Comparison of ENCODE assay signal across 11 mouse cellular contexts in the genomic region with DNA sequence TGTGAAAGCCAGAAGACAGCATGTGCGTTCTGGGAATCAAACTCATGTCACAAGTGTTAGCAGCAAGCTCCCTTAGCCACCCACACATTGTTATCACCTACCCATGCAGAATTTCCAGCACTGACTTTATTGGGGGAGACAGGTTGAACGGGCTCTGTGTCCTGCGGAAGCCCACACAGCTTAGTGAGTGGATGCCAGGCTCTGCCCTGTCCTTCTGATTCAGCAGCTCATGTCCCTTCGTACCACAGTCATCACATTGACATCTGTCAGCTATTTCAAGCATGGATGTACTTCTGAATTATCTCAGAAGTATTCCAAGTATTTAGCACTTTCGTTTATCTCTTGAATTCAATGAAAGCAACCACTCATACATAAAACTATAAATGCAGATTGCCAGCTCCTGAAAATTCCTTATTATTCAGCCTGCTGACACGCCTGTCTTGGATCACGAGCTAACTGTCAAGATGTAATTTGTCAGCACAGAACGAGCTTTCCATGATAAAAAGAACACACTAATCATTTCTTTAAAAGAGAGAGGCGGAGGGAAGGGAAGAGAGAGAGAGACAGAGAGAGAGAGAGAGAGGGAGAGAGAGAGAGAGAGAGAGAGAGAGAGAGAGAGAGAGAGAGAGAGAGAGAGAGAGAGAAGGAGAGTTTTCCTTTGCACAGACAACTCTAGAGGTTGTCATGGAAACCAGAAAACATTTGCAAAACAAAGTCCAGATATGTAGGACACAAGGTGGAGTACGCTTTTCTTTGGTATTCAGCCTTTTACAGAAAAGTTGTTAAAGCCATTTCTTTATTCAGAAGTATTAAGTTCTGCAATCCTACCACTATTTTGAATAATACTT.
DNase-seq lines count a peak whose midpoint lies in the region; ATAC-seq and TF ChIP-seq lines count a peak whose summit lies in the region.
"Had no signal": no experiment of that assay in that cellular context is flagged by ENCODE, and none has a peak within 500 bp of the region (broad histone marks: within the 10 kb centered on the region; RNA-seq: fewer than 3 reads in every experiment).

No protein-coding gene starts in this region.

- H3K9me3 ChIP-seq in heart, embryonic 13.5 days, result no peaks in the 10 kb centered on the region; the same call in 1 of the 2 replicates
- H3K9me3 ChIP-seq: lung, embryonic 15.5 days had no signal

- 22% methylated on average over 10 of the region's 10 CpGs for WGBS in heart, embryonic 13.5 days
- 55% methylated on average over 10 of the region's 10 CpGs for WGBS in cerebellum, adult 2 months

- intact Hi-C loops in heart, postnatal 25 days (cut with DNase I), result no loop called here

- peaks cover 5% of the 10 kb centered on the region; the same call in 1 of the 2 replicates for H3K36me3 ChIP-seq in heart, embryonic 13.5 days
- H3K36me3 ChIP-seq: G1E; lung, embryonic 15.5 days had no signal

- no peak overlapping the region for H3K4me3 ChIP-seq in heart, embryonic 13.5 days
- H3K4me3 ChIP-seq in cerebellum, adult 2 months (replicated peaks; ENCODE audit: insufficient read depth, low read depth, low read length), result no peak overlapping the region
- H3K4me3 ChIP-seq: lung, embryonic 15.5 days had no signal

- CTCF ChIA-PET in Patski (lab: Charles Lee), result interaction anchor here (0.7 to 1.0 kb wide), 3 partner anchors 21 to 27 kb away, joined by 3 to 4 read pairs (median 3); no protein-coding TSS in a partner anchor

- peaks cover 32% of the 10 kb centered on the region for H3K4me1 ChIP-seq in heart, embryonic 13.5 days
- H3K4me1 ChIP-seq in cerebellum, adult 2 months (ENCODE audit: control insufficient read depth, insufficient read depth, low read length), result no peaks in the 10 kb centered on the region

- H3K27ac ChIP-seq in heart, embryonic 13.5 days (replicated peaks), result peak overlapping the region; percentile 46
- H3K27ac ChIP-seq in cerebellum, adult 2 months (ENCODE audit: insufficient read depth, low read length), result no peak overlapping the region

- in situ Hi-C loops in Patski (cut with MboI; ENCODE audit: low pct_unique_long_range_greater_than_20kb), result no loop called here

- POLR2A ChIA-PET in Patski (lab: Charles Lee), result interaction anchor here (0.7 to 1.1 kb wide), 2 partner anchors 19 to 42 kb away, joined by 3 to 4 read pairs; no protein-coding TSS in a partner anchor

- no peak for ATAC-seq in heart, embryonic 13.5 days (ENCODE audit: extremely low read depth, insufficient number of reproducible peaks, low FRiP score, low TSS enrichment)
- ATAC-seq in Patski, result peak; percentile 68
- no peak for ATAC-seq in monocyte, adult 5-6 weeks (replicated peaks; ENCODE audit: insufficient number of reproducible peaks, low FRiP score, low TSS enrichment, poor library complexity, severe bottlenecking)

- DNase-seq in heart, postnatal 25 days (ENCODE audit: low spot score), result no peak
- DNase-seq in 3T3-L1 (ENCODE audit: low read depth, low spot score) (peak; percentile 62), Patski (ENCODE audit: low read depth, low spot score) (no peak)
- DNase-seq in heart, postnatal 4 days, result peak; percentile 20
- no peak for DNase-seq in left cerebral cortex, adult 11 months (ENCODE audit: low spot score)
- no peak for DNase-seq in cerebellum, adult 2 months
- DNase-seq: kidney, adult 18-20 months had no signal

- peak overlapping the region; percentile 42 for H3K4me2 ChIP-seq in heart, embryonic 13.5 days
- H3K4me2 ChIP-seq: lung, embryonic 15.5 days had no signal

- no peak overlapping the region for H3K9ac ChIP-seq in heart, embryonic 13.5 days
- H3K9ac ChIP-seq: lung, embryonic 15.5 days had no signal

- no peaks in the 10 kb centered on the region for H3K27me3 ChIP-seq in heart, embryonic 13.5 days (replicated peaks)
- no peaks in the 10 kb centered on the region for H3K27me3 ChIP-seq in Patski
- H3K27me3 ChIP-seq in cerebellum, adult 2 months (ENCODE audit: control insufficient read depth, insufficient read depth, low read length), result no peaks in the 10 kb centered on the region
- H3K27me3 ChIP-seq: lung, embryonic 15.5 days had no signal

- no peak for TF ChIP-seq POLR2A in cerebellum, adult 2 months (IDR thresholded peaks at IDR 0.05; ENCODE audit: borderline replicate concordance, insufficient read depth, low read length)

- peak; percentile 16 for TF ChIP-seq CTCF in Patski (IDR thresholded peaks at IDR 0.05)
- TF ChIP-seq CTCF in cerebellum, adult 2 months (IDR thresholded peaks at IDR 0.05; ENCODE audit: borderline replicate concordance, insufficient read depth, low read depth, low read length), result no peak

Comparison
In these comparisons a context has a peak if more than half of its experiments do, and no peak if none do; other contexts are left out.
1. DNase-seq: peak in 3T3-L1 (single experiment) and heart, postnatal 4 days (single experiment); none in heart, postnatal 25 days (single experiment), Patski (single experiment), left cerebral cortex, adult 11 months (single experiment) and cerebellum, adult 2 months (0 of 2).